Comparison of ENCODE assay signal across 8 mouse cellular contexts in the genomic region with DNA sequence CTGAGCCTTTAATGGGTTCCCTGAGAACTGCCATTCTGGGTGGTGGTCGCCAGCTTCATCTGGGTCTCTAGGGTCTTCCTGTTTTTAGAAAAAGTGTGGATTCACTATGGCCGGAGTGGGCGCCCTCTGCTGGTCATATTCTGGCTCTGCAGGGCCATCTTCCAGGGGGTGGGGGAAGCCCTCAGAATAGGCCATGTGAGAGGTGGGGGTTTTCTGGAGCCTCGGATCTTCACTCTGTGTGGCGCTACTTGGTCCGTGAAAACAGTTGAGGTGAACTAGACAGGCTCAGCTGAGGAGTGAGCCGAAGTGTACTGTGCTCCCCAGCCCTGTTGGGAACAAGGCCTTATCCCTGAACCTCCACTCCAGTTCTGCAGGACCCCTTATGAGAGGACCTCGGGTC. TPM values are rescaled to one million over a fixed set of nuclear protein-coding genes. Genes with fewer than 3 reads are reported as not detected.
DNase-seq lines count a peak whose midpoint lies in the region; ATAC-seq and TF ChIP-seq lines count a peak whose summit lies in the region.

No protein-coding gene starts in this region.

- ATAC-seq in erythroblast, adult 5-6 weeks (replicated peaks; ENCODE audit: low FRiP score, poor library complexity, severe bottlenecking), result peak; percentile 53; the same call in 1 of the 2 replicates
- peak; percentile 34 for ATAC-seq in intestine, embryonic 16.5 days

- peak overlapping the region; percentile 46 for H3K9ac ChIP-seq in intestine, embryonic 16.5 days (ENCODE audit: low read depth, low read length)

- 3% methylated on average over 8 of the region's 8 CpGs for WGBS in intestine, embryonic 16.5 days

- H3K4me3 ChIP-seq in layer of hippocampus, adult 2 months, result no peak overlapping the region
- peak overlapping the region; percentile 25 for H3K4me3 ChIP-seq in intestine, embryonic 16.5 days (ENCODE audit: low read length)

- no peaks in the 10 kb centered on the region for H3K36me3 ChIP-seq in intestine, embryonic 16.5 days (ENCODE audit: control insufficient read depth, insufficient read depth, low read length)

- TF ChIP-seq CTCF in layer of hippocampus, adult 2 months (conservative IDR thresholded peaks at IDR 0.05), result peak; percentile 95

- H3K4me1 ChIP-seq in intestine, embryonic 16.5 days (ENCODE audit: control insufficient read depth, insufficient read depth, low read length), result peaks cover 20% of the 10 kb centered on the region

- H3K4me2 ChIP-seq in intestine, embryonic 16.5 days (ENCODE audit: low read depth, low read length), result peak overlapping the region; percentile 49; the same call in 1 of the 2 replicates

- DNase-seq in layer of hippocampus, adult 2 months (ENCODE audit: low spot score in 2 of 2), result no peak
- no peak for DNase-seq in layer of hippocampus, adult 11-12 months (ENCODE audit: low spot score)
- DNase-seq in adrenal gland, postnatal 14 days, result peak; percentile 68
- peak; percentile 43 to 55 for DNase-seq in lung, postnatal 4 days
- DNase-seq in spleen, adult 12 weeks (ENCODE audit: low spot score), result peak; percentile 32
- DNase-seq in gastrocnemius, postnatal 25 days, result no peak

- peak overlapping the region; percentile 64; the same call in 1 of the 2 replicates for H3K27ac ChIP-seq in layer of hippocampus, adult 2 months
- no peak overlapping the region for H3K27ac ChIP-seq in intestine, embryonic 16.5 days (ENCODE audit: low read length)

- H3K27me3 ChIP-seq in intestine, embryonic 16.5 days (replicated peaks; ENCODE audit: control insufficient read depth, insufficient read depth, low read length), result peaks cover under 1% of the 10 kb centered on the region; the same call in 1 of the 2 replicates

- H3K9me3 ChIP-seq in intestine, embryonic 16.5 days (ENCODE audit: control insufficient read depth, low read length), result no peaks in the 10 kb centered on the region

RNA-seq across cellular contexts. Expression of gene Fndc5, which starts 6.7 kb away (rescaled TPM):
- total RNA-seq in layer of hippocampus, adult 2 months (2021), result 10 to 100 TPM; 77.5 to 78.6 TPM
- 13.1 and 18.0 TPM in 2 replicates for total RNA-seq in adrenal gland, postnatal 14 days (2021)
- not detected in 2 replicates for total RNA-seq in erythroblast, adult 5-6 weeks (2015; ENCODE audit: low replicate concordance)
- not detected in 2 replicates for total RNA-seq in erythroblast, adult 5-6 weeks (2017; ENCODE audit: low replicate concordance)
- 1.5 and 2.2 TPM in 2 replicates for polyA plus RNA-seq in intestine, embryonic 16.5 days (2015; fragmentation: Nextera tagmentation; extraction: Ambion mirVana)
- 10 to 100 TPM; 71.5 to 93.0 TPM for total RNA-seq in gastrocnemius, postnatal 25 days (2021)

RNA-seq across cellular contexts. Expression of gene Hpca, which starts 8.3 kb away (rescaled TPM):
- 1,000 to 10,000 TPM; 2,418 to 2,601 TPM for total RNA-seq in layer of hippocampus, adult 2 months (2021)
- 1.2 and 5.1 TPM in 2 replicates for total RNA-seq in adrenal gland, postnatal 14 days (2021)
- not detected in 2 replicates for total RNA-seq in erythroblast, adult 5-6 weeks (2015; ENCODE audit: low replicate concordance)
- total RNA-seq in erythroblast, adult 5-6 weeks (2017; ENCODE audit: low replicate concordance), result not detected in 2 replicates
- polyA plus RNA-seq in intestine, embryonic 16.5 days (2015; fragmentation: Nextera tagmentation; extraction: Ambion mirVana), result 4.0 and 4.5 TPM in 2 replicates
- total RNA-seq in gastrocnemius, postnatal 25 days (2021), result not detected

RNA-seq across cellular contexts. Expression of gene Tmem54, which starts 24.8 kb away (rescaled TPM):
- total RNA-seq in layer of hippocampus, adult 2 months (2021), result not detected
- not detected in 2 replicates for total RNA-seq in adrenal gland, postnatal 14 days (2021)
- not detected in 2 replicates for total RNA-seq in erythroblast, adult 5-6 weeks (2015; ENCODE audit: low replicate concordance)
- not detected in 2 replicates for total RNA-seq in erythroblast, adult 5-6 weeks (2017; ENCODE audit: low replicate concordance)
- polyA plus RNA-seq in intestine, embryonic 16.5 days (2015; fragmentation: Nextera tagmentation; extraction: Ambion mirVana), result 159 and 167 TPM in 2 replicates
- total RNA-seq in gastrocnemius, postnatal 25 days (2021), result not detected

RNA-seq across cellular contexts. Expression of gene S100pbp, which starts 59.4 kb away (rescaled TPM):
- 10 to 100 TPM; 33.6 to 36.0 TPM for total RNA-seq in layer of hippocampus, adult 2 months (2021)
- 24.5 and 30.0 TPM in 2 replicates for total RNA-seq in adrenal gland, postnatal 14 days (2021)
- total RNA-seq in erythroblast, adult 5-6 weeks (2015; ENCODE audit: low replicate concordance), result 12.7 and 13.6 TPM in 2 replicates
- total RNA-seq in erythroblast, adult 5-6 weeks (2017; ENCODE audit: low replicate concordance), result 7.5 and 8.7 TPM in 2 replicates
- 10.3 and 10.9 TPM in 2 replicates for polyA plus RNA-seq in intestine, embryonic 16.5 days (2015; fragmentation: Nextera tagmentation; extraction: Ambion mirVana)
- 1 to 10 TPM; 3.5 to 4.0 TPM for total RNA-seq in gastrocnemius, postnatal 25 days (2021)

RNA-seq across cellular contexts. Expression of gene Yars, which starts 59.4 kb away (rescaled TPM):
- 10 to 100 TPM; 93.4 to 95.1 TPM for total RNA-seq in layer of hippocampus, adult 2 months (2021)
- 72.1 and 85.5 TPM in 2 replicates for total RNA-seq in adrenal gland, postnatal 14 days (2021)
- total RNA-seq in erythroblast, adult 5-6 weeks (2015; ENCODE audit: low replicate concordance), result 4.2 and 11.3 TPM in 2 replicates
- 10.7 and 34.0 TPM in 2 replicates for total RNA-seq in erythroblast, adult 5-6 weeks (2017; ENCODE audit: low replicate concordance)
- polyA plus RNA-seq in intestine, embryonic 16.5 days (2015; fragmentation: Nextera tagmentation; extraction: Ambion mirVana), result 104 and 107 TPM in 2 replicates
- total RNA-seq in gastrocnemius, postnatal 25 days (2021), result 10 to 100 TPM; 31.7 to 34.2 TPM

Comparison
In these comparisons a context has a peak if more than half of its experiments do, and no peak if none do; other contexts are left out.
1. DNase-seq: peak in adrenal gland, postnatal 14 days (single experiment), lung, postnatal 4 days (2 of 2) and spleen, adult 12 weeks (single experiment); none in layer of hippocampus, adult 2 months (0 of 2), layer of hippocampus, adult 11-12 months (single experiment) and gastrocnemius, postnatal 25 days (single experiment).
2. RNA of gene Fndc5, which starts 6.7 kb away (total RNA-seq): 71.5 to 93.0 TPM in gastrocnemius, postnatal 25 days, 77.5 to 78.6 TPM in layer of hippocampus, adult 2 months and 13.1 to 18.0 TPM in adrenal gland, postnatal 14 days; not detected in erythroblast, adult 5-6 weeks; every median in the first group is over 10 times any median in the second.
3. RNA of gene Hpca, which starts 8.3 kb away (total RNA-seq): 2,418 to 2,601 TPM in layer of hippocampus, adult 2 months; 1.2 to 5.1 TPM in adrenal gland, postnatal 14 days, not detected in gastrocnemius, postnatal 25 days and not detected in erythroblast, adult 5-6 weeks; every median in the first group is over 100 times any median in the second.